Mouse (Mus musculus) intestine, embryonic 16.5 days (tissue): ENCODE data around the gene Amigo1. TPM values are rescaled to one million over a fixed set of nuclear protein-coding genes. Genes with fewer than 3 reads are reported as not detected.

Source experiments
- polyA plus RNA-seq: library from polyadenylated mRNA; unstranded; fragments of >200 nt; fragmentation: Nextera tagmentation; extraction: Ambion mirVana; gene quantifications from 2 replicates; pipeline ENCODE4 v1.2.1, GENCODE M21; 2015

Amigo1 gene
- polyA plus RNA-seq, 1 experiment from 2014 or later: 2.2 TPM

Other genes with a start within 250 kb of the Amigo1 start
- gene Gstm6, start 242.6 kb upstream of the Amigo1 start, polyA plus RNA-seq: 17.9 and 22.0 TPM in 2 replicates
- gene Gstm3, start 217.1 kb upstream of the Amigo1 start, polyA plus RNA-seq: 160 and 183 TPM in 2 replicates
- gene Gstm2, start 199.9 kb upstream of the Amigo1 start, polyA plus RNA-seq: 207 and 212 TPM in 2 replicates
- gene Gstm1, start 168.4 kb upstream of the Amigo1 start, polyA plus RNA-seq: 327 and 376 TPM in 2 replicates
- gene Gstm4, start 141.4 kb upstream of the Amigo1 start, polyA plus RNA-seq: 47.9 and 49.2 TPM in 2 replicates
- gene Ampd2, start 99.7 kb upstream of the Amigo1 start, polyA plus RNA-seq: 46.9 and 48.9 TPM in 2 replicates
- 1.9 and 2.7 TPM in 2 replicates for gene Gnat2, start 93.5 kb upstream of the Amigo1 start, polyA plus RNA-seq
- gene Gnai3, start 40.2 kb upstream of the Amigo1 start, polyA plus RNA-seq: 168 and 170 TPM in 2 replicates
- 0.11 and 0.13 TPM in 2 replicates for gene Gpr61, start 31.5 kb upstream of the Amigo1 start, polyA plus RNA-seq
- gene Cyb561d1, start 14.9 kb downstream of the Amigo1 start, polyA plus RNA-seq: 4.2 and 4.7 TPM in 2 replicates
- 9.7 and 10.5 TPM in 2 replicates for gene Atxn7l2, start 24.6 kb downstream of the Amigo1 start, polyA plus RNA-seq
- gene Sypl2, start 40.3 kb downstream of the Amigo1 start, polyA plus RNA-seq: 0.24 and 0.28 TPM in 2 replicates
- 249 and 278 TPM in 2 replicates for gene Psma5, start 70.6 kb downstream of the Amigo1 start, polyA plus RNA-seq
- gene Sort1, start 97.7 kb downstream of the Amigo1 start, polyA plus RNA-seq: 3.7 and 4.3 TPM in 2 replicates
- not detected in 2 replicates for gene Mybphl, start 178.6 kb downstream of the Amigo1 start, polyA plus RNA-seq
- 22.1 and 26.1 TPM in 2 replicates for gene Psrc1, start 197.5 kb downstream of the Amigo1 start, polyA plus RNA-seq
- 2.6 and 3.0 TPM in 2 replicates for gene Celsr2, start 229.2 kb downstream of the Amigo1 start, polyA plus RNA-seq